Mouse (Mus musculus) layer of hippocampus, adult 9-10 months (tissue): Measurements from ENCODE around the gene Tceanc.
"Not testable (repeated sequence)": the region's sequence is repeated elsewhere in the genome, so short reads cannot be mapped to it uniquely, and the experiment has no call there.

ENCODE experiments used
- DNase-seq: peaks from one replicate; pipeline ENCODE4 v3.0.0; 2022; ENCODE audit warnings: low spot score

Tceanc gene

GRCm38 (mm10) chrX:166518345-166518744 is at the start of gene Tceanc:
TSS of gene Tceanc (minus strand) at chrX:166518567.
- DNase-seq: no peak

DNA sequence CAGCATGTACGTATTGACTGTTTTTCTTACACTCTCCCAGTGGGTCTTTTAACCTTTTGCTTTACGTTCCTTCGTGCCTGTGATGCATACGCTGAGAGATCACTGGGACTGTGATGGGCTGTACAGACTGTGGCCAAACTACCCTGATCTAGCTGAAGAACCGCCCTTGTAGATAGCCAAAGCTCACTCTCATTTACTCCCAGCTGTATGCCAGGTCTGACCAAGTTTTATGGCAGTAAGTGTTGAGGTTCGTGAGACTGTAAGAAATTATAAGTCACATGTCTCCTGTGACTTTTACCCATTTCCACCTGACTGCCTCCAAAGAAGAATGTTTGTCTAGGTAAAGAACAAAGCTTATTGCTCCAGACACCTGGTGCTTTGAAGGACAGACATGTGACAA is 47.6 kb upstream of the Tceanc start:
- DNase-seq: no peak

DNA sequence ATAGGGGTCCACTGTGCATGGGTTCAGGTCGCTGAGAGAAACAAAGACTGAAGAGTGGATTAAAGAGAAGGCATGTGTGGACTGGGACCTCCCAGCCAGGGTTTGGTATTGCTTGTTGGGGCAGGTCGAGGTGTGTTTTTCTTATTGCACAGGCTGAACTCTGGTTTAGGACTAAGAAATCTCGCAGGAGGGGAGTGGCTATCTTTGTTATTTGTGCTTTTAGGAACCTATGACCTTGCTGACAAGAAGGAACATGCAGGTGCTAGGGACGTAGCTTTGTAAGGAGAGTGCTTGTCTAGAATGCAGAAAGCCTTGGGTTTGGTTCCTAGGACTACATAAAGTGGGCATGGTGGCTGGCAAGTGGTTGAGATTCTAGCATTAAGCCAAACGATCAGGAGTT is 47.0 kb upstream of the Tceanc start:
- no peak for DNase-seq

- no peak for DNase-seq
Measured at GRCm38 (mm10) chrX:166564900-166565299, 46.5 kb upstream of the Tceanc start.

GRCm38 (mm10) chrX:166559333-166559732 is 41.0 kb upstream of the Tceanc start:
- DNase-seq: no peak

- DNase-seq: no peak
Measured at GRCm38 (mm10) chrX:166552355-166552754, 34.0 kb upstream of the Tceanc start.

DNA sequence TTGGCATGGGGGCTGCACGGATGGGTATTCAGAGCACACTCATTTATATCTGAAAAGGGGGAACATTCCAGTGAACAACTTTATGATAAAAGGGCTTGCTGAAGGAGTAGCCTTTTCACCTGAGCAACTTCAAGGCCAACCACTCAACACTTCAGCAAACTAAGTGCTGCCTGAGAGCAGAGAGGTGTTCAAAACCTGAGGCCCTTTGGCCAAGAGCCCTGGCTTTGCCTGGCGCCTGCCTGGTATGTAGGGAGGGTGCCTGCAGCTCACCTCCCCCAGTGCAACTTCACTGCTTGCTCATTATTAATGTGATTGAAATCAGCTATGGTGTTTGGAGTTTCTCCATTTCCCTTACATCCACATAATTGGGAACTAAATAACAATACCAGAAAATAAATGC is 28.1 kb upstream of the Tceanc start:
- no peak for DNase-seq

- no peak for DNase-seq
Measured at GRCm38 (mm10) chrX:166535138-166535537, 16.8 kb upstream of the Tceanc start.

DNA sequence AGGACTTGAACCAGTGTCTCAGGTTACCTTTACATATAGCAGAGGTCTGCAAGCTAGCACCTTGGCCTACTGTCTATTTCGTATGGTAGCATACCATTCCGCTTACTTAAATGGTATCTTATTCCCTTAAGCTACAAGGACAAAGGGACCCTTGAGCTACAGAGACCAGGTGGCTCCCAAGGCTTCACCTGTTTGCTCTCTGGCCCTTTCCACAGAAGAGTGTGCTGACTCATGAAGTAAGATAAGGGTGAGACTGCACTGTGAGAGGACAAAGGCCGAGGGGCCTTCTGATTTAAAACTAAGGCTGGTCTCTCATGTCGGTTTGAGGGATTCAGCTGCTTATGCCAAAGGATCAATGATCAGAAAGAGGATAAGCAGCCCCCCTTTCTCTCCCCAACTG is 15.1 kb upstream of the Tceanc start:
- no peak for DNase-seq

DNA sequence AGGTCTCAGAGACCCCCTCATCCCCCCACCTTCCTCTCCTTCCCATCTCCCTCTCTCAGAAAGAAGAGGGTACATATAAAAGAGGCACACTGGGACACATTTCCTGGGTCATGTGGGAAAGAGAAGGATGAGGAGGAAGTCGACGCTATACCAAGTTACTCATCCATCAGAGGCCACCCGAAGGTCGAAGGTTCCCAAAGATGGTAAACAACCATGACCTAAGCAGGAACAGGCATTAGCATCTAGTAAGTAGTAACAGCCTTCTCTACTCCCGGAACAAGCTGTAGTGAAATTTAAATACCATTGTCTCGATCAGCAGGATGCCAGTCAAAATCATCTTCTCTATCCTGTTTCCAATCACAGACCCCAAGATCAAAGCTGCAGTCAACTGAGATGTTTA is 13.3 kb upstream of the Tceanc start:
- no peak for DNase-seq

DNA sequence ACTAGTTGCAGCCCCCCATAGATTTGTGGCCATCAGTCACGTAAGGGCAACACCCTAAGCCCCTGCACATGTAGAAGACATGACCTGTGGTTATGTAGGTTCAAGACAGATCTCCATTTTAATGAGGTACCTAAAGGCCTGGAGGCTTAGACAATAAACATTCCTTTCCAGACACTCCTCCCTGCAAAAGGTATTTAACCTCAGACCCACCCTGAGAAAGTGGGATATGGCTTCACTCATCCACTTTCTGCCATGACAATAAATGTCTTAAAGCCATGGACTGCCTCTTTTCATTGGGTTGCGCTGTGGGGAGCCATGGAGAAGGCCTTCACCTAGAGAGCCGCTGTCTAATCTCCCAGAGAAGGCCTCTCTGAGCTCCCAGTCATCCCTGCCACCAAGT is 9.8 kb upstream of the Tceanc start:
- no peak for DNase-seq

GRCm38 (mm10) chrX:166525637-166526315 is 7.4 kb upstream of the Tceanc start:
- no peak for DNase-seq

- DNase-seq: no peak
Measured at GRCm38 (mm10) chrX:166520782-166521181, 2.4 kb upstream of the Tceanc start.

- DNase-seq: no peak
Measured at GRCm38 (mm10) chrX:166516631-166517030, 1.7 kb downstream of the Tceanc start.

DNA sequence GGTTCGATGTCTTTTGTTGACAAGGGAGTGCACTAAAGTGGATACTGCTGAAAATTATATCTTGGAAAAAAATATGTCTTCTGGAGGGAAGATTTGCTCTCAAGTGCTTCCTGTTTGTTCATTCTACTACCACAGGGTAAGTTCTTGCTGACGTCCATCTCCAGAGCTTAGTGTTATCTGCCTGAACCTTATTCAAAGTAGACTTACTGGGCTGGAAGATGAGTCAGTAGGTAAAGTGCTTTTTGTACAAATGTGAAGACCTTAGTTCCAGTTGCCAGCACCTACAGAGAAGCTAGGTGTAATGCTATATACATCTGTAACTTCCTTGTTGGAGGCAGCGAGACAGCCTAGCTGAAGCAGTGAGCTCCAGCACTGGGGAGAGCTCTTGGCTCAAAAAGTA is 2.4 kb downstream of the Tceanc start:
- DNase-seq: no peak

DNA sequence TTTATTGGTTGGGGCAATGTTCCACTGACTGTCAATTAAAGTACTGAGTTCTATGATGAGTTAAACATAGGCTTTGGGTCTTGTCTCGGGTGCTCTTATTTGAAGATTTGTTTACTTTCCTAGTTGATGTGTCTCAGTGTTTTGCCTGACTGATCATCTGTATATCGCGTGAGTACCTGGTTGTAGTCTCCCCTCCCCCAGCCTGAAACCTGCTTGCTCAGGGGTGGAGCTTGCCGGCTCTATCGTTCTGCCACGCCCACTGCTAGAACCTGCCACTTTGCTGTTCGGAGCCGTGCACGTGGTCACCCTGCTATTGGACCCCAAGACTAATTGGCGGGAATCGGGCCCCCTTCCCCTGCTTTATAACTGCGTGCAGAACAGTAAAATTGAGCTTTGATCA is 4.3 kb downstream of the Tceanc start:
- DNase-seq: not testable (repeated sequence)

- no peak for DNase-seq
Measured at GRCm38 (mm10) chrX:166512071-166512470, 6.3 kb downstream of the Tceanc start.

GRCm38 (mm10) chrX:166511107-166511506 is 7.3 kb downstream of the Tceanc start:
- no peak for DNase-seq

GRCm38 (mm10) chrX:166509761-166510738 is 8.3 kb downstream of the Tceanc start:
- DNase-seq: peak; percentile 65

GRCm38 (mm10) chrX:166504421-166504820 is 13.9 kb downstream of the Tceanc start:
- DNase-seq: no peak

GRCm38 (mm10) chrX:166499496-166500190 is 18.7 kb downstream of the Tceanc start:
- DNase-seq: no peak

DNA sequence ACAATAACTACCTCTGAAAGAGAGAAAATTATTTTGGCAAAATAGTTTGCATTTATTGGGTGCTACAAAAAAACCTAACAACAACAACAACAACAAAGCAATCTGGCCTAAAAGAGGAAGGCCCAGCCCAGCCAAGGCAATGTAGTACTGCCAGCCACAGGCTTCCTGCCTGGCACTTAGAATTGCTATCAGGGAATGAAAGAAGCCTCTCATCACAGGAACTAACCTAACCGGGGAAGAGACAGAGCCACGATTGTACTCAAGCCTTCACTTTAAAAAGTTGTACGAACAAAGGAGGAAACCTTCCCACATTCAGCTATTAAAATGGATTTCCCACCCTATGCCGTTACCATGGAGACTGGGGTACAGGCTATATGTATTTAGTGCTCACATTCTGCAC is 20.6 kb downstream of the Tceanc start:
- no peak for DNase-seq

GRCm38 (mm10) chrX:166495052-166495451 is 23.3 kb downstream of the Tceanc start:
- DNase-seq: no peak
